Mouse (Mus musculus) cerebellum, postnatal 10 days (tissue): ENCODE measurements around the gene Def8.
"Not testable (repeated sequence)": the region's sequence is repeated elsewhere in the genome, so short reads cannot be mapped to it uniquely, and the experiment has no call there.

Source experiments
- DNase-seq, 2 experiments: peaks; one replicate each; pipeline ENCODE4 v3.0.0; 2021; ENCODE audit warnings: mixed read lengths in 2 of 2

Def8 gene

DNA sequence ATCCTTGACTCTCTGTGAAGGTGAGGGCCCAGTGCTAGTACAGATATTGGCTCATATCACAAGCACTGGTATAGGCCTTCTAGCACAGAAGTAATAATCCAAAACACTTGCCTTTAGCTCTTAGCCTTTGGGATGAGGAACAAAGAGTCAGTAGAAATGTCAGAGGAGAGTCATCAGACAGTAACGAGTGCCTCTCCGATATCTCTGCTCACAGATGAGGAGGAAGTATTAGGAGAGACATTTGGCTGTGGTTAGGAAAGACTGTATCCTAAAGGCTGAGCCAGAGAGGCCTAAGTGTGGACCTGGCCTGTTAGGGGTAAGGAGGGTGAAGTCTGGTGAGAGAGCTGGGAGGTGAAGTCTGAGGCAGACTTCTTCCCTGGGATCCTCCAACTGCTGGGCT is 18.5 kb downstream of the Def8 start:
- no peak for DNase-seq

DNA sequence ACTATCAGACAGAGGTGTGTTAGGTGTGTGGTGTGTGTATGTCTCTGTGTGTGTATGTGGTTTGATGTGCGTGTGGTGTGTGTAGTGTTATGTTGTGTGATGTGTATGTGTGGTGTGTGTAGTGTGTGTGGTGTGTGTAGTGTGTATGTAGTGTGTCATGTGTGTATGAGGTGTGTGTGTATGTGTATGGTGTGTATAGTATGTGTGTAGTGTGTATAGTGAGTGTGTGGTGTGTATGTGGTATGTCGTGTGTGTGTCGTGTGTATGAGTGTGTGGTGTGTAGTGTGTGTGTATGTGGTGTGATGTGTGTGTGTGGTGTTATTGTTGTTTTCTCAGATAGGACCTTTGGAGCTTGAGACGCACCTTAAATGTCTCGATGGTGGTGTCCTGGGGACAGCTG is 19.0 kb downstream of the Def8 start:
- no peak for DNase-seq

DNA sequence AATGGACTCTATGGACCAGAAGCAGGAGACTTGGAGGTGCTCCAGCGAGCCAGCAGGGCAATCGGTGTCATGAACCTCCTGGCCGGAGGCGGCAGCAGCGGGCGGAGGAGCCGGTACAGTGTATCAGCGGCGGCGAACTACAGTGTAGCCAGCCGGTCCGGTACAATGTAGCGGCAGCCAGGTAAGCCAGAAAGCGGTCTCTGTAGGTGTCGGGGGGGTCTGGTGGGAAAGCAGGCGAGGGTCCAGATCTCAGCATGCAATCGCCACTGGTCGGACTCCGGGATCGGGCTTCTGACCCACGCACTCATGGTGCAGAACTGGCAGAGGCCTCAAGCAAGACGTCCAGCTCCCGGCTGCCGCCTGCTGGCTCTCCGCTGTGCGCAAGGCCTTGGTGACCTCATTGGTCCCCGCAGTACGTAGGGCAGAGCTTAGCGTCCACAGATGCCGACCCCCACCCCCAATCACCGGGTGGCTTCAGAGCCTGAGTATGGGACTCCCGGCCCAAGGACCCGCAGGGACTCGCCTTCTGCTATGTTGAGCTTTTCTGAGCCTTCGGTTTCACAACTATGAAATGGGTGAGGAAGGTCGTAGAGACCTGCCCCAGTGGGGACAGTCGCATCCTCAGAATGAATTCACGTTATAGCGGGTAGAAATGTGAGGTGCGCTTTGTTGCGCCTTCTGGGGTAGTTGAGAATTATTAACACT is 19.7 kb downstream of the Def8 start:
- peak; percentile 99 for DNase-seq

DNA sequence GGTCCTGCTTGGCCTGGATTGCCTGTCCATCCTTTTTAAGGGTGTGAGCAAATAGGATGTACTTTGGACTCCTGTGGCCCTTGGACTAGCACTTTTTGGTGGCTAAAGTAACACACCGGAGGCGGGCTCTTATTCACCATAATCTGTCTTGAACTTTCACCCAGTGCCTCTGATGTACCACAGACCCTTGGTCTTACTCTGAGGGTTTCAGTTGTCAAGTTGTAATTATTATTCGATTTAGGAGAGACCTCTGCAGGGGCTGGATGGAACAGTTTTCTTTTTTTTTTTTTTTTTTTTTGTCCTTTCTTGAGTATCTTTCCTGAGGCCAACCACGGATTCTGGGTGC is 20.2 kb downstream of the Def8 start:
- DNase-seq: no peak

- DNase-seq: no peak
Measured at GRCm38 (mm10) chr8:123444131-123444530, 20.8 kb downstream of the Def8 start.

- no peak for DNase-seq
Measured at GRCm38 (mm10) chr8:123445981-123446380, 22.7 kb downstream of the Def8 start.

- DNase-seq: no peak
Measured at GRCm38 (mm10) chr8:123446799-123447198, 23.5 kb downstream of the Def8 start.

DNA sequence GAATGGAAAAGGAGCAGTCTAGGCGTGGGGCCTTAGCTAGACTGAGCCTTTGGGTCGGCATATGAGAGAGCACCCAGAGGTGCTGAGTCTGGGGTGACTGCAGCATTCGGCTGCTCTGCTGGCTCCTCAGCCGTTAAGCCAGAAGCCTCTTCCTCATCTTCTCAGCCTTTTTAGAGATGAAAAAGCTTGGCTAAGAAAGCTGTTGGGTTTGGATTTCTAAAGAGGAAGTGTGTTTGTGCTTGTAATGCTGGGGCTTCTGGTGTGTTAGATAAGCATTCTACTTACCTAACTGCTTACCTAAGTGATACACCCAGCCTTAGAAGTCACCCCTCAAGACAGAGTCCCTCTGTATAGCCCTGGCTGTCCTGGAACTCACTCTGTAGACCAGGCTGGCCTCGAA is 27.5 kb downstream of the Def8 start:
- DNase-seq: no peak

DNA sequence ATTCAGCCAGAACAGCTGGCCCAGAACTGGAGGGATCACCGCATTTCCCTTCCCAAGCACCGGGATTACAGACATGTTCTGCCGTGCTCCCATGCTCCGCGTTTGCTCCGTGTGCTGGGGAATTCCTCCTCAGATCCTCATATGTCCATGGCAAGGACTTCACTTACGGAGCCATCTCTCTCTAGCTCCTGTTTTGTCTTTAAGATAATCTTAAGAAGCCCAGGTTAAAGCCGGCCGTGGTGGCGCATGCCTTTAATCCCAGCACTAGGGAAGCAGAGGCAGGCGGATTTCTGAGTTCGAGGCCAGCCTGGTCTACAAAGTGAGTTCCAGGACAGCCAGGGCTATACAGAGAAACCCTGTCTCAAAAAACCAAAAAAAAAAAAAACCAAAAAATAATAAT is 28.4 kb downstream of the Def8 start:
- not testable (repeated sequence) for DNase-seq

GRCm38 (mm10) chr8:123452149-123452548 is 28.8 kb downstream of the Def8 start:
- no peak for DNase-seq

- no peak for DNase-seq
Measured at GRCm38 (mm10) chr8:123453291-123453690, 30.0 kb downstream of the Def8 start.

GRCm38 (mm10) chr8:123453951-123454350 is 30.6 kb downstream of the Def8 start:
- no peak for DNase-seq

DNA sequence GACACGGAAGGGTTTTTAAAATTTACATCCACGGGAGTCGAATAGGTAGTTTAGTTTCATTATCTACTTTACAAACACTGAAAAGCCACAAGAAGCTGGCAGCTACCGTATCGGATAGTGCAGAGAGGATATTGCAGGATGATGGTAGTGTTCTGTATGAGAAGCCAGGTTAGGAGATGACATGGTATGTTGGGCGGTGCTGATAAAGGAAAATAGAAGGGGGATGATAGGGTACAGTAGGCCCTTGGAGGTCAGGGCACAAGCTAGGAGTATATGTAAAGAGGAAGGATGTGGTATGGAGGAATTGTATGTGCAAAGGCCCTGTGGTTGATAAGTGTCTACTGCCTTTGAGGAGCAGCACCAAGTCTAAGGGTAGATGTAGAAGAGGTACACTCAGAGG is 31.2 kb downstream of the Def8 start:
- DNase-seq: no peak

- DNase-seq: no peak
Measured at GRCm38 (mm10) chr8:123463651-123464050, 40.3 kb downstream of the Def8 start.

DNA sequence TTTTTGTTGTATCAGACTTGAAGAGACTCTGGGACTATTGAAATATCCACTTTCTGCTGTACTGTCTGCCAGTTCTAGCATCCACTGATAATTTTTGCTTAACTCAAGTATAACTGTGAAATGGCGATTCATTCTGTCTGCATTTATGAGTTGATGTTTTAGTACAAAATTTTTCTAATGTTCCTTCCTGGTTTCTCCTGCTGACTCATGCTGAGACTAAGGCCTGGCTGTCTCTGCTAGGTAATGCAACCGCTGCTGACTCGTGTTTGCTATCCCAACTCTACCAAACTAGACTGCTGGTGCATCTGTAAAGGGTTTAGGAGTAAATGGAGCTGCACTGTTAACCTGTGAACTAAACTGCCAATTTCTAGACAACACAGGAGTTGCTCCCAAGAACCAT is 44.1 kb downstream of the Def8 start:
- DNase-seq: no peak

- not testable (repeated sequence) for DNase-seq
Measured at GRCm38 (mm10) chr8:123472991-123473390, 49.7 kb downstream of the Def8 start.

DNA sequence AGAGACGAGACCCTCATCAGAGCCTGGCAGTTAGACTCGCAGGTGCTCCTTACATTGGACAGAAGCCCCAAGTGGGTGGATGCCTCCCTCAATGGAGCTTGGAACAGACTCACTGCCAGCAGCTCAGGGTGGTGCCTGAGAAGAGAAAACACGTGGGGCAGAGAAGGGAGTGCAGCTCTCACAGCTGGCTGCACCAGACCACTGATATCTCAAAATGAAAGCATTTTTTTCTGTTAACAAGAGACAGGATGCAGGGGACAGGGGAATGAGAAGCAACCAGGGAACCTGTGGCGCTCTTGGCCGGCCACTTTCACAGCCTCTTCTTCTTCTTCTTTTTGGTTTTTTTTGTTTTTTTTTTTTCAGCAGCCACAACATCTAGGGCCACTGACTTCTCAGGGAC is 51.2 kb downstream of the Def8 start:
- DNase-seq: not testable (repeated sequence)

GRCm38 (mm10) chr8:123476911-123477736 is 53.8 kb downstream of the Def8 start:
- DNase-seq: peak; percentile 41 to 54

DNA sequence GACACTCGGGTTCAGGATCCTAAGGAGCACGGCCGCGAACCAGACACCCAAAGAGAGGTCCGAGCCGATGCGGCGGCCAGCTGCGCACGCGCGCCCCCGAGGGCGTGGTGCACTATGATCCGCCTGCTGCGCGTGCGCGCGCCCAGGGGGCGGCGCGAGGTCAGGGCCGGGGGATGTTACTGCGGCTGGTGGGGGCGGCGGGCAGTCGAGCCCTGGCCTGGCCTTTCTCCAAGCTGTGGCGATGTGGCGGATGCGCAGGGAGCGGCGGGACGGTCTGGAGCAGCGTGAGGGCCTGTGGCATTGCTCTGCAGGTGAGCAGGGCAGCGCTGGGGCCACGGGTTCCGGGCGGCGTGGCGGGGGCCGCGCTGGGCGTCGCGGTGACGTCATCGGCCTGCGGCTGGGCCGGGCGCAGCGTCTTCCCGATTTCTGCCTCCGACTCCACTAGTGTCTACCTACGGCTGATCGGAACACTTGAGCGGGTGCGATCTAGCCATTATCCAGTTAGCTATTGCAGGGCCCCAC is 54.5 kb downstream of the Def8 start, which contains the start of gene Afg3l1:
Afg3l1 (plus strand) TSS at position 167 of the 522 bp plus-strand sequence.
- DNase-seq: peak; percentile 97 to 98

DNA sequence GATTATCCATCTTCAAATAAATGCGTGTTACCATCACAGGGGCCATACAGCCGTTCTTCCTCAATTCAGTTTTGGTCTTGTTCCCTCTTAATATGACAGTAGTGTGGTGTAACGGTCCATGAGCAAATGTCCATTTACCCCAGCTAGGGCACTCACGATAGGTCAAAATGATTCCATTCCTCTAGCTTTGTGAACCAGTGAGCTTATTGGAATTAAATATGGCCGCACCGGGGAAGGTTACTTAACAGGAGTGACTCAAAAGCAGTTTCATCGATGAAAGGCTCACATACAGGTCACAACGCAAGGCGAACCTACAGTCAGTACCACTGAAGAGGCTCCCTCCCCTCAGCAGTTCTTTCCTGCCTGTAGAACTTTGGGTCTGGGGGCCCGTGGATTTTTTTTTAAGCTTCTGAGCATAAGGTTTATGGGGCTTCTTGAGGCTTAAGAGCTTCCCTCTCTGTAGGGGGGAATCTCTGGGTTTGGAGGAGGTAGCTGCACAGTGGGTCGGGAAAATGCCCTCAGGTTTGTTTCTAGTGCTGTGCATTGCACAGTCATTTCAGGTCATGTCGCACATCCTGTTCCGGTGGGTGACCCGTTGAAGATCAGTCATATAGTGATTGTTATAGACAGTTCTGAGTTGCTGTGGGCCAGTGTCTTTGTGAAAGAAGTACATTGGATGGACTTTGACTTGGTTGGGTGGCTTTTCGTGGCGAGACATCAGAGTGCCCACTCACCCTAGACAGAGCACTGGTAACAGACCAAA is 55.3 kb downstream of the Def8 start:
- peak in 1 of 2 experiments; percentile 26 for DNase-seq

- peak; percentile 42 to 49 for DNase-seq
Measured at GRCm38 (mm10) chr8:123482627-123483026, 59.3 kb downstream of the Def8 start.

DNA sequence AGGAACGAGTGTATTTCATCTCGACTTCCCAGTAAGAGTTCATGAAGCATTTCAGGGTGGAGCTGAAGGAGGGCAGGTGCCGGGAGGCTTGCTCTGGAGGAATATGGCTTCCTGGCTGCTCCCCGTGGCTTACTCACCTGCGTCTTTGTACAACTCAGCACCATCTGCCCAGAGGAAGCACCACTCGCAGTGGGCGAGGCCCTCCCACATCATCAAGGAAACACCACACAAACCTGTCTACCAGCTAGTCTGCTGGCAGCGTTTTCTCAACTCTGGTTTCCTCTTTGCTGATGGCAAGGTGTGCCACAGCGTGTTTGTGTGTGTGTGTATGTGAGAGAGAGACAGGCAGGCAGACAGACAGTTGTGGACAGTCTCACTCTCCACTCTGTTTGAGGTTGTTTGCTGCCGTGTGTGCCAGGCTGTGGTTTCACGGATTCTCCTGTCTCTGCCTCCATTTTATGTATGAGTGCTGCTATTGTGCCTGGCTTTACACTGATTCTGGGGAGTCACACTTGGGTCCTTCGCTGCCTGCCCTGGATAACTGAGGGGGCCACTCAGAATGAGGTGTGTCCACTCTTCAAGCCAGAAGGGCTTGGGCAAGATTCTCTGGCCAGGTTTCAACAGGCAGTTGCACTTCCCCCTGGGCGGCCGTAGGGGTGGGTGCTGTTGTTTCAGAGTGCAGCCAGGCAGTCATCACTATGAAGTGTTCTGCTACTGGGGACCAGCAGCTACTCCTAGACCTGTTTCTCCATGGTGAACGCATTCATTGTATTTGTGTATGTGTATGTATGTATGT is 68.2 kb downstream of the Def8 start:
- no peak for DNase-seq
